Mouse (Mus musculus) A20 (cell line): Measurements from ENCODE around the gene Rnf150.

Source experiments
- DNase-seq: peaks from one replicate; pipeline ENCODE4 v3.0.0-alpha.2; 2011; ENCODE audit warnings: low read depth, low spot score

The Rnf150 gene

GRCm38 (mm10) chr8:82939912-82940311 lies 76.8 kb downstream of the Rnf150 start:
- no peak for DNase-seq

- no peak for DNase-seq
Observed at GRCm38 (mm10) chr8:82943223-82944006, 80.3 kb downstream of the Rnf150 start.

- no peak for DNase-seq
Observed at GRCm38 (mm10) chr8:82945867-82946266, 82.7 kb downstream of the Rnf150 start.

GRCm38 (mm10) chr8:82946658-82947057 lies 83.5 kb downstream of the Rnf150 start:
- no peak for DNase-seq

- DNase-seq, result no peak
Observed at GRCm38 (mm10) chr8:82955162-82955754, 92.1 kb downstream of the Rnf150 start.

- DNase-seq, result no peak
Observed at GRCm38 (mm10) chr8:82959491-82959890, 96.3 kb downstream of the Rnf150 start.

- DNase-seq, result no peak
Observed at GRCm38 (mm10) chr8:82959980-82960610, 96.9 kb downstream of the Rnf150 start.

- DNase-seq, result no peak
Observed at GRCm38 (mm10) chr8:82964537-82964936, 101.4 kb downstream of the Rnf150 start.

- no peak for DNase-seq
Observed at GRCm38 (mm10) chr8:82967879-82968678, 104.9 kb downstream of the Rnf150 start.

- DNase-seq, result no peak
Observed at GRCm38 (mm10) chr8:82969967-82970366, 106.8 kb downstream of the Rnf150 start.

- no peak for DNase-seq
Observed at GRCm38 (mm10) chr8:82972812-82973211, 109.7 kb downstream of the Rnf150 start.

GRCm38 (mm10) chr8:82973331-82973730 lies 110.2 kb downstream of the Rnf150 start:
- DNase-seq, result no peak

GRCm38 (mm10) chr8:82981244-82981855 lies 118.2 kb downstream of the Rnf150 start:
- DNase-seq, result no peak

GRCm38 (mm10) chr8:82982873-82983272 lies 119.7 kb downstream of the Rnf150 start:
- DNase-seq, result no peak

GRCm38 (mm10) chr8:82983301-82983700 lies 120.1 kb downstream of the Rnf150 start:
- DNase-seq, result no peak

GRCm38 (mm10) chr8:82992093-82992492 lies 128.9 kb downstream of the Rnf150 start:
- DNase-seq, result no peak

GRCm38 (mm10) chr8:82995727-82996438 lies 132.7 kb downstream of the Rnf150 start:
- DNase-seq, result no peak

- no peak for DNase-seq
Observed at GRCm38 (mm10) chr8:82996843-82997242, 133.7 kb downstream of the Rnf150 start.

GRCm38 (mm10) chr8:82998778-82999177 lies 135.6 kb downstream of the Rnf150 start:
- DNase-seq, result no peak

- no peak for DNase-seq
Observed at GRCm38 (mm10) chr8:83003187-83003586, 140.0 kb downstream of the Rnf150 start.

- DNase-seq, result no peak
Observed at GRCm38 (mm10) chr8:83009481-83009880, 146.3 kb downstream of the Rnf150 start.
